Mouse (Mus musculus) intestine, embryonic 14.5 days (tissue): ENCODE measurements around the gene Gse1. TPM values are rescaled to one million over a fixed set of nuclear protein-coding genes. Genes with fewer than 3 reads are reported as not detected.

Experiments used
- ATAC-seq: fragments of 200-750 bp; cut with Nextera tagmentation; replicated peaks from 2 replicates; pipeline ENCODE4 v1.8.0; 2017; ENCODE audit warnings: low read depth, moderate number of reproducible peaks, moderate TSS enrichment, moderate library complexity; ENCODE audit not compliant: low FRiP score, low TSS enrichment
- DNase-seq: peaks from one replicate; pipeline ENCODE4 v3.0.0-alpha.2; 2018; ENCODE audit warnings: low spot score
- H3K27ac ChIP-seq: fragments of 300-500 bp; sonication (generic); 2 replicates; pipeline ENCODE4 v1.5.1; 2014; ENCODE audit warnings: low read depth, mild to moderate bottlenecking, control low read depth
- H3K27me3 ChIP-seq: fragments of 300-500 bp; sonication (generic); replicated peaks from 2 replicates; pipeline ENCODE4 v1.6.1; 2014; ENCODE audit warnings: low read length, control low read depth; ENCODE audit not compliant: control insufficient read depth, insufficient read depth
- H3K36me3 ChIP-seq: fragments of 300-500 bp; sonication (generic); 2 replicates; pipeline ENCODE4 v1.6.1; 2014; ENCODE audit warnings: low read length, control low read depth; ENCODE audit not compliant: control insufficient read depth, insufficient read depth
- H3K4me1 ChIP-seq: fragments of 300-500 bp; sonication (generic); replicated peaks from 2 replicates; pipeline ENCODE4 v1.6.1; 2014; ENCODE audit warnings: low read length, control low read depth, mixed read lengths; ENCODE audit not compliant: control insufficient read depth, insufficient read depth
- H3K4me2 ChIP-seq: fragments of 300-500 bp; sonication (generic); 2 replicates; pipeline ENCODE4 v1.6.1; 2014; ENCODE audit warnings: low read length
- H3K4me3 ChIP-seq: fragments of 300-500 bp; sonication (generic); 2 replicates; pipeline ENCODE4 v1.5.1; 2014; ENCODE audit warnings: low read depth, low read length, control low read depth, mixed read lengths
- H3K9ac ChIP-seq: fragments of 300-500 bp; sonication (generic); 2 replicates; pipeline ENCODE4 v1.6.1; 2014; ENCODE audit warnings: mild to moderate bottlenecking, low read length
- H3K9me3 ChIP-seq: fragments of 300-500 bp; sonication (generic); 2 replicates; pipeline ENCODE4 v1.6.1; 2016; ENCODE audit warnings: low read length, control low read depth; ENCODE audit not compliant: control insufficient read depth
- WGBS: fragments of 180-500 bp; shearing (Covaris S2); extraction: QIAGEN DNeasy Blood & Tissue Kit; methylation state at CpG from one replicate; pipeline ENCODE4 v1.1.7; 2014; 5-methylcytosine and 5-hydroxymethylcytosine counted together
- polyA plus RNA-seq: library from polyadenylated mRNA; unstranded; fragments of >200 nt; fragmentation: Nextera tagmentation; extraction: Ambion mirVana; gene quantifications from 2 replicates; pipeline ENCODE4 v1.2.1, GENCODE M21; 2014

Gene Gse1
- polyA plus RNA-seq, 1 experiment from 2014 or later: 13.3 TPM

DNA sequence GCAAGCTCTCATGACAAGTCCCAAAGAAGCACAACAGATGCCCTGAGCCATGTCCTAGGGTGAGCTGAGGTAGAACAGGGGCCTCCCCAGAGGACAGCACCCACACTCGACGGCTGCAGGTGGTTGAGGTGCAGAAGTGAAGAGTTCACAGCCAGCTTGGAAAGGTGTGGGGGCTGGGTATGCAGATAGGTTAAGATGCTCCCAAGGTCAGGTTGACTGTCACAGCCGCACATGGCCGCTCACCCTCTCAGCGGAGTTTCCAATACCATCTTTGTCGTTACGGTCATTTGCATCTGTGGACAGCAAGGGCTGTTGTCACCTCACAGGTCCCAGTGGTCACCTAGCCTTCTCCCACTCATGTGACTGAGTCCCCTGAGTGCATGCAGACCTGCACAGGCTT lies 162.3 kb downstream of the Gse1 start:
- Histone ChIP-seq H3K4me1 (peaks cover 17% of the 10 kb centered on the region), H3K36me3 (no peaks in the 10 kb centered on the region), H3K27ac (no peak overlapping the region), H3K4me2 (no peak overlapping the region), H3K9ac (no peak overlapping the region), H3K9me3 (no peaks in the 10 kb centered on the region), H3K27me3 (no peaks in the 10 kb centered on the region), H3K4me3 (no peak overlapping the region)
- ATAC-seq (no peak), DNase-seq (no peak)
- WGBS: 93% methylated on average over 7 of the region's 7 CpGs

DNA sequence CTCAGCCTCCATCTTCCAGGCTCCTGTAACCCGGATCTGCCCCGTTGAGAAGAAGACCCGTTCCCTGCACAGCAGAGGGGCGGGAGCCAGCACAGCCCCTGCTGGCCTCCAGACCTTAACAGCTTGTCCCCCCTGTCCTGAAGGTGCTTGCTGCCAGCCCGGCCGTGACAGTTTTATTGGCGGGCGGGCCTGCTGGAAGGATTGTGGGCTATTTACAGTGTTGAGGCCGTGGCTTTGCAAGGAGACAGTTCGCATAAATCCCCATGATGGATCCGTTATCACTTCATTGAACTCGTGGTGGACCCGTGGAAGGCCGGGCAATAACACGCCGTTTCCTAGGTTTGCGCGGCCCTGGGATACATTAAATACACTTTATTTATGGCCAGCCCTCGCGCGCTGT lies 163.6 kb downstream of the Gse1 start:
- H3K27me3 ChIP-seq: no peaks in the 10 kb centered on the region
- ATAC-seq: no peak
- no peak overlapping the region for H3K4me3 ChIP-seq
- H3K4me1 ChIP-seq: peaks cover 17% of the 10 kb centered on the region
- no peaks in the 10 kb centered on the region for H3K9me3 ChIP-seq
- no peaks in the 10 kb centered on the region for H3K36me3 ChIP-seq
- H3K9ac ChIP-seq: no peak overlapping the region
- H3K27ac ChIP-seq: no peak overlapping the region
- 15% methylated on average over 21 of the region's 21 CpGs for WGBS
- no peak for DNase-seq
- no peak overlapping the region for H3K4me2 ChIP-seq

DNA sequence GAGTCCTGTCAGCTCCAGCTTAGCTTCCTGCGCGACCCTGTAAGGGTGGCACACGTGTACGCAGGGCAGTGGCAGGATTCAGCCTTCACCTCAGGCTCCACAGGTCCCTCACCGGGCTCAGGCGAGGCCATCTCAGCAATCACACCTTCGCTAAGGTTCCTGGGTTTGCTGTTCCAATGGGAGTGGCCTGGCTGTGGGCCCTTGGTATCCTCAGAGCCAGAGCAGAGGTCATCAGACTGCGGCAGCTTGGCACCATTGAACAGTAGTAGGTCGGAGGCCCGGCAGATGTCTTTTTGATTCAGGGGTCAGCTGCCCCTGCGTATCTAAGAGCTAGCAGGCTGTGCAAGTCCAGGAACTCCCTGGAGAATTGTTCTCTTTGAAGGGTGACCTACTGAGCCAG lies 164.8 kb downstream of the Gse1 start:
- H3K4me3 ChIP-seq: no peak overlapping the region
- H3K27me3 ChIP-seq: no peaks in the 10 kb centered on the region
- no peaks in the 10 kb centered on the region for H3K36me3 ChIP-seq
- H3K9ac ChIP-seq: no peak overlapping the region
- no peak overlapping the region for H3K27ac ChIP-seq
- ATAC-seq: no peak
- DNase-seq: no peak
- H3K4me1 ChIP-seq: peaks cover 17% of the 10 kb centered on the region
- H3K9me3 ChIP-seq: no peaks in the 10 kb centered on the region
- WGBS: 82% methylated on average over 11 of the region's 11 CpGs
- no peak overlapping the region for H3K4me2 ChIP-seq

DNA sequence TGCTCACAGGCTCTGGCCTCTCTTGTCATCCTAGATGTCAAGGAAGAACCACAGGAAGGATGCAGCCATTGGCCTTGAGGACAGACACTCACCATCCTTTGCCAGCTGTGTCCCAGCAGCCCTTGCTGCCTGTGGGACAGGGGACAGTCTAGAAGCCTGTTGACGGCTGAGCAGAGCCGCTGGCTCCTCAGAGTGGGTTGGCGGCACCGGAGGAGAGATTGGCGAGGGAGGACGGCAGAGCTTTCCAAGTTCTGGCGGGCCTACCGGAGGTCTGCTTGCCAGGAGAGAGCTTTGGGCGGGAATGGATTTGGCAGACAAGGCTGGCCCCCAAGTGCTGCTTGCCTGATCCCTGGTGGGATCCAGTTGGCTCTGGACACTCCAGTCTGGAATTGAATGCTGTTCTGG lies 165.6 kb downstream of the Gse1 start:
- Histone ChIP-seq H3K4me3 (no peak overlapping the region), H3K4me1 (peaks cover 19% of the 10 kb centered on the region), H3K27me3 (no peaks in the 10 kb centered on the region), H3K9ac (no peak overlapping the region), H3K27ac (no peak overlapping the region), H3K4me2 (no peak overlapping the region), H3K36me3 (no peaks in the 10 kb centered on the region), H3K9me3 (no peaks in the 10 kb centered on the region)
- DNase-seq (no peak), ATAC-seq (no peak)
- WGBS: 84% methylated on average over 9 of the region's 9 CpGs

DNA sequence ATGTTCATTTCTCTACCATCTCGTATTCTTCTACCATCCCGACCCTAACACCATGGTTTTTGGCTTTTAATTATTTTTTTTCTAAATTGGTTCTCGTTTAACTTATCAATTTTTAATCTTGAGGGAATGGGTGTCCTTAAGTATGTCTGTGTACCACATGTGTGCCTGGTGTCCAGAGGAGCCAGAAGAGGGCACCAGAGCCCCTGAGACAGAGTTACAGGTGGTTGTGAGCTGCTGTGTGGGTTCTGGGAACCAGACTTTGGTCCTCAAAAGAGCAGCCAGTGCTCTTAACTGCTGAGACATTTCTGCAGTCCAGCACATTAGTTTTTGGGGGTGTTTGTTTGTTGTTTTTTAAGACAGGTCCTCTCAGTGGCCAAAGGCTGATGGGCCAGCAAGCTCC lies 167.6 kb downstream of the Gse1 start:
- no peaks in the 10 kb centered on the region for H3K36me3 ChIP-seq
- DNase-seq (no peak), ATAC-seq (no peak)
- no peaks in the 10 kb centered on the region for H3K9me3 ChIP-seq
- no peak overlapping the region for H3K4me2 ChIP-seq
- no peak overlapping the region for H3K27ac ChIP-seq
- WGBS: 93% methylated on average over 3 of the region's 3 CpGs
- H3K4me3 ChIP-seq: no peak overlapping the region
- no peaks in the 10 kb centered on the region for H3K27me3 ChIP-seq
- H3K4me1 ChIP-seq: peaks cover 29% of the 10 kb centered on the region
- no peak overlapping the region for H3K9ac ChIP-seq

DNA sequence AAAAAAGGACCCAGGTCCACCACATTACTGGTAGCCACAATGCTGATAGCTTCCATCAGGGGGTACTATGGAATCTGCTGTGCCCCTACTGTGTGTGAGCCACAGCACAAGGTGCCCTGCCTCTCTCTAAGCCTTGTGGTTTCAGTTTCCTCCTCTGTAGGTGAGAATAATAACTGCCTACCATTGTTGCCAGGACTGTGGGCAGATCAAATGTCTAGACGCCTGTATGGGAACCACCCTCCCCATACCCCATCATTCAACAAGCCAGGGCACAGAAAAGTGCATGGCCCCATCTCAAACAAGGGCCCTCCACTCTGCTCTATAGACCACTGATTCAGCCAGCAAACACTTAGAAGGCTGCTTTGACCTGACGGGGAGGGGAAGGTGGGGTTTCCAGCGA lies 168.5 kb downstream of the Gse1 start:
- Histone ChIP-seq H3K4me2 (no peak overlapping the region), H3K4me1 (peaks cover 24% of the 10 kb centered on the region), H3K27ac (no peak overlapping the region), H3K9ac (no peak overlapping the region), H3K4me3 (no peak overlapping the region), H3K27me3 (no peaks in the 10 kb centered on the region), H3K9me3 (no peaks in the 10 kb centered on the region), H3K36me3 (no peaks in the 10 kb centered on the region)
- WGBS: 80% methylated on average over 3 of the region's 3 CpGs
- DNase-seq (no peak), ATAC-seq (no peak)

DNA sequence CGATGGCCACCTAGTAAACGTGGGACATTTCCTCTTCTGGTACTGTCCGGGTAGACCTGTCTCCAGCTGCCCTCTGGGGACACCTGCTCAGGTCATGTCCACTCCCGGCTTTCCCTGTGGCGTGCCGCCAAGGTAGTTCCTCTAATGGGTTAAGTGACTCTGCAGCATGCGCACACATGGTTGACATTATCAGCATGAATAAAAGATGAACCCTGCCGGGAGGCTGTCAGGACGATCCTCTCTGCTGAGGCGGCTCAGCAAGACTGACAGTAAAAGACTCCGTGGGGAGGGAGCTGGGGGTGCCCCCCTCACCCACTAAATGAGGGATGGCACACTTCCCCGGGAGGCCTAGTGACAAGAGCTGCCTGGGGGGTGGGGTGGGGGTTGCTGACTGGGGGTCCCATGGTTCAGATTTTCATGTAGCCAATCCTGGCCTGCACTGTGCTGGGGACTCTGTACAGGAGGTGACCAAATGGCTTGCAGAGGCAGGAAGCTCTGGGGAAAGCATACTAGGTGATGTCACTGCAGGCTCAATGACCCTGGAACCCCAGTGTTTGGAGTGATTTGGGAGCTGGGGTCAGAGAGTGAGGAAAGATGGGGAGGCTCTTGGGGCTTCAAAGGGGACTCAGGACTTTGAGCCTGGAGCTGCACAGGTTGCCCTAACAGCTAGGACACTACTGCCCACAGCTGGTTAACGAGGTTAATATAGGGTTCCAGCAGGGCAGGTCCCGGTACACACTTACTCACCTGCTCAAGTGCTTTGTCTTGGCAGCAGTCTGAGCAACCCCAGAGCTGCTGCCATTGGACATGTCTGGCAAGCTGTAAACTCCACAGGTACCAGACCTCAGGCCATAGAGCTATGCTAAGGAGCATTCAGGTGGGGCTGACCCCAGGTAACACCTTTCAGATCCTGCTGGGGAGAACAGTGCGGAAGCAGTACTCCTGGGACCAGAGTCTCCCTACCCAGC lies 169.5 kb downstream of the Gse1 start:
- DNase-seq (no peak), ATAC-seq (no peak)
- WGBS: 58% methylated on average over 15 of the region's 15 CpGs
- H3K27ac ChIP-seq: no peak overlapping the region
- H3K4me1 ChIP-seq: peaks cover 16% of the 10 kb centered on the region
- H3K4me2 ChIP-seq: no peak overlapping the region
- no peak overlapping the region for H3K9ac ChIP-seq
- H3K36me3 ChIP-seq: no peaks in the 10 kb centered on the region
- H3K9me3 ChIP-seq: no peaks in the 10 kb centered on the region
- H3K4me3 ChIP-seq: no peak overlapping the region
- no peaks in the 10 kb centered on the region for H3K27me3 ChIP-seq

DNA sequence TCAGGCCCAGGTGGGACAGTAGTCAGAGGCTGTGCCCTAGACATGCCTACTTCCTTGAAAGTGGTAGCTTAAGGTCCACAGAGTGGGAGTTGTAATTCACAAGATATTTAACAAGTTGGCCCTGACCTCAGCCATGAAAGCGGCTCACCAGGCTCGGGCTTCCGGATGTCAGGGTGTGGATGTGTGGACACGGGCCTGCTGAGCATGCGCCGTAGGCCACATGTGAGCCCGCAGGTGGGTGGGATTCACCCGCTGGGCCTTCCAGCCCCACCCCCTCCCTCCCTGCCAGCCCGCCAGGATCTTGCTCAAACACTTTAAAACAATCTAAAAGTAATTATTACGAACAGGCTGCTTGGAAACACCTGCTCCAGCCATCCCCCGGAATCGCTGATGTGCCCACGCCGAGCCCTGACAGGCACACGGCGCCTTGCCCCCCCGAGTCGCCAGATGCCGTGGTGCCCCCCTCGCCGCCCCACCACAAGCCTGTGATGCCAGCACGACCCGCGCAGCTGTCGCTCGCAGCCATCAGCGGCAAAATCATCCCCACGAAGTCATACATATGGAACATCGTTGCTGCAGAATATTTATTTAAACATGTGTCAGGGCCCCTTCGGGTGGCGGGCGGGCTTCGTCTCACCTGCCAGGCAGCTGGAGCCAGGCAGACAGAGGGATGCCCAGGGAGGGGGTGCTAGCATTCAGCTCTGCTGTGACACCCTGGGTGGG lies 171.1 kb downstream of the Gse1 start:
- no peaks in the 10 kb centered on the region for H3K36me3 ChIP-seq
- H3K9ac ChIP-seq: no peak overlapping the region
- 39% methylated on average over 33 of the region's 33 CpGs for WGBS
- H3K4me3 ChIP-seq: peak overlapping the region; percentile 3; the same call in 1 of the 2 replicates
- H3K4me1 ChIP-seq: peaks cover 12% of the 10 kb centered on the region
- H3K27ac ChIP-seq: no peak overlapping the region
- H3K4me2 ChIP-seq: peak overlapping the region; percentile 33
- H3K27me3 ChIP-seq: no peaks in the 10 kb centered on the region
- H3K9me3 ChIP-seq: no peaks in the 10 kb centered on the region
- DNase-seq: no peak
- 0 out of 2 replicates have a peak, but pooled peaks have one; percentile 33 for ATAC-seq
